Mouse (Mus musculus) midbrain, postnatal 0 days (tissue): Measurements from ENCODE around the gene Mrap2. TPM values are rescaled to one million over a fixed set of nuclear protein-coding genes. Genes with fewer than 3 reads are reported as not detected.
A peak's percentile ranks its signal among the peaks of the same experiment; 100 is the strongest.

Experiments used
- ATAC-seq: fragments of 200-750 bp; cut with Nextera tagmentation; 2 replicates; pipeline ENCODE4 v1.8.0; 2017; ENCODE audit warnings: moderate number of reproducible peaks, mild to moderate bottlenecking, moderate TSS enrichment, moderate library complexity; ENCODE audit not compliant: low FRiP score
- DNase-seq: peaks from one replicate; pipeline ENCODE4 v3.0.0-alpha.2; 2015; ENCODE audit warnings: low spot score
- H3K27ac ChIP-seq: fragments of 300-500 bp; sonication (generic); 2 replicates; pipeline ENCODE4 v1.5.1; 2014; ENCODE audit warnings: low read depth, mild to moderate bottlenecking, low read length, mixed read lengths
- H3K27me3 ChIP-seq: fragments of 300-500 bp; sonication (generic); 2 replicates; pipeline ENCODE4 v1.6.1; 2014; ENCODE audit warnings: low read length, control low read depth, mixed read lengths; ENCODE audit not compliant: insufficient read depth
- H3K36me3 ChIP-seq: fragments of 300-500 bp; sonication (generic); 2 replicates; pipeline ENCODE4 v1.6.1; 2014; ENCODE audit warnings: low read length, control low read depth, mixed read lengths; ENCODE audit not compliant: insufficient read depth
- H3K4me1 ChIP-seq: fragments of 300-500 bp; sonication (generic); 2 replicates; pipeline ENCODE4 v1.6.1; 2014; ENCODE audit warnings: mild to moderate bottlenecking, control low read depth, antibody characterized with exemption, low read length, mixed read lengths; ENCODE audit not compliant: insufficient read depth
- H3K4me2 ChIP-seq: fragments of 300-500 bp; sonication (generic); 2 replicates; pipeline ENCODE4 v1.6.1; 2014; ENCODE audit warnings: low read depth, mild to moderate bottlenecking, low read length, mixed read lengths; ENCODE audit not compliant: poor library complexity, severe bottlenecking
- H3K4me3 ChIP-seq: fragments of 300-500 bp; sonication (generic); 2 replicates; pipeline ENCODE4 v1.5.1; 2014; ENCODE audit warnings: low read depth, mild to moderate bottlenecking, low read length, moderate library complexity
- H3K9ac ChIP-seq: fragments of 300-500 bp; sonication (generic); replicated peaks from 2 replicates; pipeline ENCODE4 v1.6.1; 2014; ENCODE audit warnings: mild to moderate bottlenecking, low read length, moderate library complexity, mixed read lengths; ENCODE audit not compliant: poor library complexity, severe bottlenecking
- H3K9me3 ChIP-seq: fragments of 300-500 bp; sonication (generic); 2 replicates; pipeline ENCODE4 v1.6.1; 2016; ENCODE audit warnings: low read length, control low read depth
- CTCF ChIP-seq: IDR thresholded peaks from 2 replicates; pipeline ENCODE4 v1.5.1; 2016; ENCODE audit warnings: antibody characterized with exemption, mild to moderate bottlenecking
- WGBS: fragments of 180-500 bp; shearing (Covaris S2); extraction: QIAGEN DNeasy Blood & Tissue Kit; methylation state at CpG from one replicate; pipeline ENCODE4 v1.1.7; 2014; 5-methylcytosine and 5-hydroxymethylcytosine counted together
- polyA plus RNA-seq: library from polyadenylated mRNA; unstranded; fragments of >200 nt; fragmentation: Nextera tagmentation; extraction: Ambion mirVana; gene quantifications from 2 replicates; pipeline ENCODE4 v1.2.1, GENCODE M21; 2015
- total RNA-seq: library from RNA; depleted of rRNA; stranded (reverse); fragments of >200 nt; gene quantifications from 2 replicates; pipeline ENCODE4 v1.2.3, GENCODE M21; 2014

Gene Mrap2
- total and polyA plus RNA-seq, 2 experiments from 2014 or later: 4.3 to 4.8 TPM

DNA sequence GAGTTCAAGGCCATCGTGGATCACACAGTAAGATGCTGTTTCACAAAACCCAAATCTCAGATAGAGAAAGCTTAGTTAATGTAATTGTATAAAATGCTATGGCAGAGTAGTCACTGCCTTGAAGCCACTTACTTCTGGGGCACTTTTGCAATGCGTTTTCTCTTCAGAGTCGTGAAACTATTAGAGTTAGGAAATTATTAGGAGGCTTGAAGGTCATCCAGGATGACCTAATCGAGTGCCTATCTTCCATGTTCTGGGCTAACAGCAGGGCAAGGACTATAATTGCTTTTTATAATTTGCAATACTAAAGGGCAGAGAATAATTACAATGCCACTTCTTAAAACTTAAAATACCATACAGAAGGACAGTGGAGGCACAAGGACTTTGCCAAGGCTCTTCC is 43.2 kb downstream of the Mrap2 start:
- no peak for DNase-seq
- no peak overlapping the region for H3K27ac ChIP-seq
- no peak for ATAC-seq
- 92% methylated on average over 4 of the region's 4 CpGs for WGBS
- 0 out of 2 replicates have a peak, but pooled peaks cover 3% of the 10 kb centered on the region for H3K9me3 ChIP-seq
- H3K4me3 ChIP-seq: no peak overlapping the region
- no peak for TF ChIP-seq CTCF
- peaks cover 11% of the 10 kb centered on the region for H3K36me3 ChIP-seq
- no peak overlapping the region for H3K4me2 ChIP-seq
- H3K9ac ChIP-seq: no peak overlapping the region
- no peaks in the 10 kb centered on the region for H3K27me3 ChIP-seq
- H3K4me1 ChIP-seq: no peaks in the 10 kb centered on the region

DNA sequence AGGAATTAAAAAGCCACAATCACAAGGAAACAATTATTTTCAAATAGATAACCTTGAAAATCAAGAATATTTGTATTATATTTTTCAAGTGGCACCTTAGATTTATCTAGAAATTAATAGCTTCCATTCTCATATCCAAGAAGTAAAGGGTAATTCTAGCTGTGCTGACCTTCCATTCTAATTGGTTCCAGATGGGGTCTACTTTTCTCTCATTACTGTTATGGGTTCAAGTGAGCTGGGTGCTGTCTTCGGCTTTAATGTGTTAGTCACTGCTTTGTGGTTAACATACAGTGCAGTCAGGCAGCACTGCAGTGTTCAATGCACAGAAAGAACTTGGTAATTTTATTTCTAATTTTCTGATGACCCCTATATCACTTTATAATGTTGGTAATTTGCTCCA is 49.6 kb downstream of the Mrap2 start:
- no peak overlapping the region for H3K4me2 ChIP-seq
- 0 out of 2 replicates have a peak, but pooled peaks cover 3% of the 10 kb centered on the region for H3K9me3 ChIP-seq
- H3K4me1 ChIP-seq: no peaks in the 10 kb centered on the region
- no peak overlapping the region for H3K27ac ChIP-seq
- H3K27me3 ChIP-seq: no peaks in the 10 kb centered on the region
- no peak for TF ChIP-seq CTCF
- peaks cover 26% of the 10 kb centered on the region for H3K36me3 ChIP-seq
- no peak for ATAC-seq
- H3K4me3 ChIP-seq: no peak overlapping the region
- no peak overlapping the region for H3K9ac ChIP-seq
- 85% methylated on average over 1 of the region's 1 CpGs for WGBS
- no peak for DNase-seq

DNA sequence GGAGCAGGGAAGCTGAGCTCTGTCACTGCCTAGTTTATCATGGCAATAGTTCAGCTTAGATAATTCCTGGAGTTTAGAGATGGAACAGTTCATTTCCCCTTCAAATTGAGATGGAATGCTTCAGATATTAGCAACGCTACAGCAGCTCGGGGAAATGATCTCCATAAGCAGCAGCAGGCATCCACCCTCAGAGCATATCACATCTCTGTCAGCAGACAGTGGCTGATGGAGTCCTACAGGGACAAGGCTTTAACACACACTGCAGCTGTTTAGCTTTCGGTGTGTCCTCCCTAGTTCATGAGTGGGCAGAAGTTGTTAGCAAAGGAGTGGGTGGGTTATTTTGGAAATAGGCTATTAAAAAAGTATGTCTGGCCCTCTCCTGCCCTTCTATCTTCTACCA is 53.2 kb downstream of the Mrap2 start:
- ATAC-seq: no peak
- no peak overlapping the region for H3K4me3 ChIP-seq
- TF ChIP-seq CTCF: no peak

DNA sequence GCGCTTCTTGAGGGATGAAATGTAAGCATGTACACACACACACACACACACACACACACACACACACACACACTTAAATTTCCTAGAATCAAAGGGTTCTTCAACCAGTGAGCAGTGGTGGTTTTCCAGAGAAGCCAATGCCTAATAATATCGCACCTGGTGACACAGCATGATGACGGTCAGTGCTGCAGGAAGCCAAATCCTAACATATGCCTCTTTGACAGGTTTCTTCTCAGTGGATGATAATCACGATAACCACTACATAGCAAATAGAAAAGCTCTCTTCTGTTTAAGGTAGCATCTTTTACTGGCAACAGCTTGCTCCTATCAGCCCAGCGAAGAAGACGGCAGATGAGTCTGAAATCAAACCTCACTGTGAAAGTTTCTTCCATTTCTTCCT is 53.9 kb downstream of the Mrap2 start:
- H3K9ac ChIP-seq: no peak overlapping the region
- no peaks in the 10 kb centered on the region for H3K27me3 ChIP-seq
- no peaks in the 10 kb centered on the region for H3K4me1 ChIP-seq
- ATAC-seq: 0 out of 2 replicates have a peak, but pooled peaks have one; percentile 23
- peaks cover 18% of the 10 kb centered on the region; the same call in 1 of the 2 replicates for H3K36me3 ChIP-seq
- H3K4me3 ChIP-seq: no peak overlapping the region
- TF ChIP-seq CTCF: no peak
- no peak overlapping the region for H3K4me2 ChIP-seq
- DNase-seq: no peak
- no peak overlapping the region for H3K27ac ChIP-seq
- 87% methylated on average over 6 of the region's 6 CpGs for WGBS
- H3K9me3 ChIP-seq: no peaks in the 10 kb centered on the region

More for the DNA sequence above, 53.2 kb downstream of the Mrap2 start:
- H3K9me3 ChIP-seq: no peaks in the 10 kb centered on the region
- peaks cover 25% of the 10 kb centered on the region for H3K36me3 ChIP-seq
- H3K27me3 ChIP-seq: no peaks in the 10 kb centered on the region
- WGBS: 75% methylated on average over 3 of the region's 3 CpGs
- no peak overlapping the region for H3K9ac ChIP-seq
- peak; percentile 9 for DNase-seq
- H3K4me1 ChIP-seq: no peaks in the 10 kb centered on the region
- no peak overlapping the region for H3K27ac ChIP-seq
- H3K4me2 ChIP-seq: no peak overlapping the region

DNA sequence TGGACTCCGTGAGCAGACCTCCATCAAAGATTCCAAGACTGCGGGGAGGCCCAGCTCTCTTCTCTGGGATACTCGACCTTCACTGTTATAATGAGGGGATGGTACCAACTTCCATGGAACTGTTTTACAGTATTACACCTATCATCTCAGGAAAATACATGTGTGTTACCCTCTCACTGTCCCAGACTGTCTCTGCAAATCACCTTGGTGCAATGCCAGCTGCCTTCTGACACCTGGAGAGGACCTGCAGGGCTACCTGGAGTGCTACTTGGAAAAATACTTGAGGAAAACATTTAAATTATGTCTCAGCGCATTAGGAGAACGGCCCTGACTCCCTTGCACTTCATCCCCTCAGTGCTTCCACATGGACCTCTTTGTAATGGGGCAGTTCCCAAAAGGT is 56.3 kb downstream of the Mrap2 start:
- no peak for TF ChIP-seq CTCF
- H3K4me1 ChIP-seq: no peaks in the 10 kb centered on the region
- H3K4me3 ChIP-seq: no peak overlapping the region
- no peak overlapping the region for H3K4me2 ChIP-seq
- H3K9me3 ChIP-seq: no peaks in the 10 kb centered on the region
- no peaks in the 10 kb centered on the region for H3K27me3 ChIP-seq
- ATAC-seq (no peak), DNase-seq (no peak)
- no peak overlapping the region for H3K27ac ChIP-seq
- peaks cover 23% of the 10 kb centered on the region; the same call in 1 of the 2 replicates for H3K36me3 ChIP-seq
- no peak overlapping the region for H3K9ac ChIP-seq
- 97% methylated on average over 5 of the region's 5 CpGs for WGBS

DNA sequence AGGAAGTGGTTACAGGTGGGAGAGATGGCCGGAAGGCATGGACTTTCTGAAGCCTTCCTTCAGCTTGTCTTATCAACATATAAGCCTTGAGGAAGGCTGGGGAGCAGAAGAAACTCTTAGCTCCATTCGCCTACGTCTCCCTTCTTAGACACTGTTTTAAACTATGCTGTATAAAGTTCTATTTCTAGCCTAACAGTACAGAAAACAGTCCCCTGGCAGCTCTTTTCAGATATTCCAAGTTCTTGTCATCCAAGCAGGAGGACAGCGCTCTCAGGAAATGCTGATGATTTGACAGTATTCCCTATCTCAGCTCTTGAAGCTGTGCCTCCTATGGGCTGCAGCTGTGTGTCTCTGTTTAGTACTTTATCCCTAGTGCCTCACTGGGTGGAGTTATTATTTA is 56.8 kb downstream of the Mrap2 start:
- no peak for ATAC-seq
- DNase-seq: no peak
- Histone ChIP-seq H3K9me3 (no peaks in the 10 kb centered on the region), H3K27me3 (no peaks in the 10 kb centered on the region), H3K36me3 (peaks cover 24% of the 10 kb centered on the region), H3K4me1 (no peaks in the 10 kb centered on the region), H3K9ac (no peak overlapping the region), H3K4me3 (no peak overlapping the region), H3K4me2 (no peak overlapping the region), H3K27ac (no peak overlapping the region)
- TF ChIP-seq CTCF: no peak
- 97% methylated on average over 4 of the region's 4 CpGs for WGBS
